Mouse (Mus musculus) stomach, postnatal 0 days (tissue): ENCODE data around the gene Cds1.

Experiments used
- CTCF ChIP-seq: IDR thresholded peaks from 2 replicates; pipeline ENCODE4 v1.5.1; 2016; ENCODE audit warnings: antibody characterized with exemption, low read depth, mild to moderate bottlenecking, moderate library complexity
- EP300 ChIP-seq: optimal IDR thresholded peaks from 2 replicates; pipeline ENCODE3; 2016; ENCODE audit warnings: antibody characterized with exemption

DNA sequence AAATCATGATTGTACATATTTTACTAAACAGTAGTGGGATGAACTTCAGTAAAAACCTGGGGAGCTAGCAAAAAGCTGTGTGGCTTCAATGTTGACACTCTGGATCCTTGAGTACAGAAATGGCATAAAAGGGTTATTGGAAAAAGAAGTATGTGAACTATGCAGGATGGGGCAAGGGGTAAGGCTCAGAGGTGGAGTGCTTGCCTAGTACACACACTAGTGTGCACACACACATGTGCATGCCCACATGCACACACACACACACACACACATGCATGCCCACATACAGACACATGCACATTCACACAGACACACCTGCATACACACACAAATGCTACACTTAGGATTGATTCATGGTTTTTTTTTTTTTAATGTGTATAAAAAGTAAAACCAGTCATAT lies 24.8 kb downstream of the Cds1 start:
- TF ChIP-seq CTCF: no peak
- TF ChIP-seq EP300: no peak
